Mouse (Mus musculus) thymus, postnatal 14 days (tissue): ENCODE measurements around the gene Dstyk.
"Not testable (repeated sequence)": the region's sequence is repeated elsewhere in the genome, so short reads cannot be mapped to it uniquely, and the experiment has no call there.

Experiments used
- DNase-seq: peaks from one replicate; pipeline ENCODE4 v3.0.0; 2021

Gene Dstyk

GRCm38 (mm10) chr1:132437389-132437788 lies 20.0 kb downstream of the Dstyk start:
- DNase-seq = no peak

DNA sequence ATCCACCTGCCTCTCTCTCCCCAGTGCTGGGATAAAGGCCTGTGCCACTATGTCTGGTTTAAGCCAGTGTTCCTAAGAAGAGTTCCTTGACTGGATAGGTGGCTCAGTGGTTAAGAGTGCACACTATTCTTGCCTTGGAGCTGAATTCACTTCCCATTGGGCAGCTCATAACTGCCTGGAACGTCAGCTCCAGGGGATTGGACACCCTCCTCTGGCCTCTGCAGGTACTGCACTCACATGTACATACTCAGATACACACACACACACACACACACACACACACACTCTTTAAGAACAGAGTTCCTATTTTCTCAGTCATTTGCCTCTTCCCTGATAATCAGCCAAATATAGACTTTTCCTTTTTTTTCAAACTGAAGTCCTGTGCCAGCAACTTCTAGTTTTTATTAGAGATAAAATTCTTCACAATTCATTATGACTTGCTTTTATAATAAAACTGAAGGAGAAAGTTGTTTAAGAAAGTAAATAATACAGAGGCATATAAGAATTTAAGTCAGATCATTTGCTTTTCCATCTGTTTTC lies 23.6 kb downstream of the Dstyk start:
- no peak for DNase-seq

DNA sequence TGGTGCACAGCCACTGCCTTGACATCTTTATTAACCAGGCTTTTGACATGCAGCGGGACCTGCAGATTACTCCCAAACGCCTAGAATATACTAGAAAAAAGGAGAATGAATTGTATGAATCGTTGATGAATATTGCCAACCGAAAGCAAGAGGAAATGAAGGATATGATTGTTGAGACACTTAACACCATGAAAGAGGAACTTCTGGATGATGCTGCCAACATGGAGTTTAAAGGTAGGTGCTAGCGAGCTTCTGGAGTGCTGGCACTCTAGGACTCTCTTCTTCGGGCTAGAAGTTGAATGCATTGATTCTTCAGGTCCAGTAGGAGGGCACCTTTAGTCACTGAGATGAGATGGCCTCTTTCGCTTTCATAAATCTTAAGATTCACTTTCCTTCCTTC lies 32.4 kb downstream of the Dstyk start:
- no peak for DNase-seq

- DNase-seq = no peak
Observed at GRCm38 (mm10) chr1:132464651-132465050, 47.3 kb downstream of the Dstyk start.

GRCm38 (mm10) chr1:132468926-132469325 lies 51.6 kb downstream of the Dstyk start:
- no peak for DNase-seq

DNA sequence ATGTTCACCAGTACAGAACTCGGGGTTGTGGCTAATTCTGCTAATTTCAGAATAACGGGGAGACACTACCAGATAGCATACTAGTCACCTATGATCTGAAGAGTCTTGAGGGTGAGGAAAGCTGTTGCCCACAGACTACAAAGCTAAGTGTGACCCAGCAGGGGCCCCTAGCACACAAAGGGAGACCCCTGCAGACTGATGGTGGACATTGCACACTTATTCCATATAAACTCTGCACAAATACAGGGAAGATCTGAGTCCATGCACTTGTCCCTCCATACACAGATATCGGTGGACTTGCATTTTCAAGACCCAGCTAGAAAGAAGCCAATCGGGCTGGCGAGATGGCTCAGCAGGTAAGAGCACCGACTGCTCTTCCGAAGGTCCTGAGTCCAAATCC lies 52.2 kb downstream of the Dstyk start:
- no peak for DNase-seq

DNA sequence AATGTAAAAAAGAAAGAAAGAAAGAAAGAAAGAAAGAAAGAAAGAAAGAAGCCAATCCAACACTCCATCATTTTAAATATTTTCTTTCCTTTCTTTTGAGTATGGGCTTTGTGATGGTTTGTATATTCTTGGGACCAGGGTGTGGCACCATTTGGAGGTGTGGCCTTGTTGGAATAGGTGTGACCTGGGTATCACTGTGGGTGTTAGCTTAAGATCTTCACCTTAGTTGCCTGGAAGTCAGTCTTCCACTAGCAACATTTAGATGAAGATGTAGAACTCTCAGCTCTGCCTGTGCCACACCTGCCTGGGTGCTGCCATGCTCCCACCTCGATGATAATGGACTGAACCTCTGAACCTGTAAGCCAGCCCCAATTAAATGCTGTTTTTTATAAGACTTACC lies 52.7 kb downstream of the Dstyk start:
- not testable (repeated sequence) for DNase-seq

DNA sequence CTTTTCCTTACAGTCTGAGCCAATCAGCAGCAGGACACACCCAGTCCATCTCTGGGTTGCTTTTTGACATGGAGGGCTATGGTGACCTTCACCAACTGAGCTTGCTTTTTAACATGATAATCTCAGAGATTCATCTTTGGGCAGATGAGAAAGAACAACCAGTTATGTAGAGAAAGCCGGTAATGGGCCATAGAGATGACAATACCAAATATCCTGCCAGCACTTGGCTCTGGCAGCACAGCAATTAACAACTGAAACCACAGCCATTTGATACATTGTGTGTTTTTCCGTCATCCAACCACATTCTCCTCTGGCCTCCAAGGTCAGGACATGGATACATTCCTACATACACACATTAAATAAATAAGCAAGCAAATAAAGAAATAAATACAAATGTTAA lies 53.7 kb downstream of the Dstyk start:
- no peak for DNase-seq

- no peak for DNase-seq
Observed at GRCm38 (mm10) chr1:132471499-132471898, 54.1 kb downstream of the Dstyk start.

- DNase-seq = no peak
Observed at GRCm38 (mm10) chr1:132472537-132472936, 55.2 kb downstream of the Dstyk start.

GRCm38 (mm10) chr1:132474496-132474895 lies 57.1 kb downstream of the Dstyk start:
- DNase-seq = no peak

DNA sequence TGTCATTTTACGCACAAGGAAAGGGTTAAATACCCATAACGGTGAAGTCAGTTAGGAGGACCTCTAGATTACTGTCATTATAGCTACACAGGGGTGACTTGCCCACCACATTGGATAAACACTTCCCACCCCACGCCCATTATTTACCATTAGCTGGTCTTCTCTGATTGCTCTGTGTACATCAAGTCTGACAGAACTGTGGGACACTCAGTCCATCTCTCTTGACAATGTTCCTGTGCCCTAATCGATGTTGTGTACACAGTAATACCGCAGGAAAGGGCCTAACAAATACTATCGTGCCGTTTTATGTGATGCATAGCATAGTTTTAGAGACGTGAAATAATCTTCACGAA lies 59.2 kb downstream of the Dstyk start:
- no peak for DNase-seq

DNA sequence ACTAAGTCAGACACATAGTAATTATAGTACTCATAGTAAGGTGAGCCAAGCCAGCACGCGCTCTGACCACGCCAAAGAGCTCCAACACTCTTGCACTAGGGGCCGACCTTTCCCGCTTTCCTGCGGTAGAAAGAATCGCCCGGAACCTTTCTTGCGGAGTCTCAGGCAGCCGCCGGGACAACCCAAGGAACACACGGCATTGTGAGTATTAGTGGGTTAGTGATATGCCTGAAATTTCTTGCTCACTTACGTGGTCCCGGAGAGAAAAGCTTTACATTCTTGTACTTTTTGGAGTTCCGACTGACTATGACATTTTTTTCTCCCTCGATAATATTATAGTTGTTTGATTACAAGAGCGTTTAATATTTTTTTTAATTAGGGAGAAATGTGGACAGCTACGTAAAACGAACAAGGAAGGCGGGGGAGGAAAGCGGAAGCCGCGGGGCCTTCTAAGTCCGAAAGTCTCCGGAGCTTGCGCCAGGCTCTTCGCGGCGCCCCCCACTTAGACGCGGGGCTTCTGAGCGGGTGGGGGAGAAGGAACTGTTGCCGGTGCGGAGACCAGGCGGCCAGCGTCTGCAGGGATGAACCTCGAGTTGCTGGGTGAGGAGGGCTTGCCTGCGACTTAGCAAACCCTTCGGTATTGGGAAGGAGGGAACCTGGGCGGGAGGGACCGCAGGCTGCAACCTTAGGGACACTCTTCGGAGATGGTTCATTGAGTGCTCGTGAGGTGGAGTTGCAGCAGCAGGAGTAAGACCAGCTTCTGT lies 59.8 kb downstream of the Dstyk start, which contains the start of gene Rbbp5:
TSS of gene Rbbp5 (plus strand) at position 438 of the 764 bp plus-strand sequence.
- peak; percentile 90 for DNase-seq

DNA sequence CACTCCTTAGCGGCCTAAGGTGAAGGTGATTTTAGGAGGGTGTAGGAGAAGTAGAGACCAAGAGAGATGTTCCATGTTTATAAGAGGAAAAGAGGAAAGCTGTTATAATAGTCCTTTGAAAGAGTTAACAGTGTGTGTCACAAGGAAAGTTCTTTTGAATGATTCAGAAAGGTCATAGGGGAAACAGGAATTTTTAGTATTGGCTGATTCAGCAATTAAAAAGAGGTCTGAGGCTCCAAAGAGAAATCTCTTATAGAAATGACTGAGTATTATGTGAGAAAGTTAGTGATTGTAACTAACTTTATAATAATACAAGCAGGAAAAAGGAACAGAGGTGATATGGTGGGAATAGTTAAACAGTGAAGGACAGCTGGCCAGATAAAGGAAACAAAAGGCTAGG lies 62.1 kb downstream of the Dstyk start:
- DNase-seq = no peak

DNA sequence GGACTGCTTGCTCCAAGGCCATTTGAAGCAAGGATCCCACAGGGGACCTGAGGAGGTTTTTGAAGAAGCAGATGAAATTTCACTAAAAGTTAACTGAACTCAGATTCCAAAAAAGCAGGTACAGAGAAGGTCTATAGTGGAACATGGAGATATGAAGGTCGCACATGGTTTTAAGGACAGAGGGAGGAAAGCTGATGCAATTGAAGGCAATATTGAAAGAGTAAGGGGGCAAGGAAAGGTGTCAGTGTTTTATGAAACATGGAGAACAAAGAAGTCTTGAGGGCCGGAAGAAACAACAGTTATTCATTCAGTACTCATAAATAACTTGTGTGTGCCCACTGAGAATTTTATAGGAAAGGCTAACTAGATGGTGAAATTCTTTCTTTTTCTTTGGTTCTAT lies 64.3 kb downstream of the Dstyk start:
- DNase-seq = no peak

DNA sequence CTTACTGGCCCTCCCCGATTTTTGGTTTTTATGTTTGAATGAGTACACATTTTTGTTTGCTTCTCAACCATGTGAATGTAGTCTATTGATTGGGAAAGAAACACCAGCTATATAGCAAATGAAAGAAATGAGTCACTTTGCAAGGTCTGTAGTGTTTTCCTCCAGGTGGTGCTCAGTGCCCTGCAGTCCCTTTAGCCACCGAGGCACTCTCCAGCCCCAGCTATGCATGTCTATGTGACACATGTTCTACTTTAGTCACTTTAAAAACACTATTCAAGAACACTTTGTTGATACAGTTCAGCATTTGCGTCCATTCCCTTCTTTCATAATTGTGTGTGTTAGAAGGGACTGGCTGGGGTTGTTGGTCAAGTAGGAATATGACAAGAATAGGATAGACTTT lies 65.9 kb downstream of the Dstyk start:
- DNase-seq = no peak

GRCm38 (mm10) chr1:132483759-132484158 lies 66.4 kb downstream of the Dstyk start:
- no peak for DNase-seq

DNA sequence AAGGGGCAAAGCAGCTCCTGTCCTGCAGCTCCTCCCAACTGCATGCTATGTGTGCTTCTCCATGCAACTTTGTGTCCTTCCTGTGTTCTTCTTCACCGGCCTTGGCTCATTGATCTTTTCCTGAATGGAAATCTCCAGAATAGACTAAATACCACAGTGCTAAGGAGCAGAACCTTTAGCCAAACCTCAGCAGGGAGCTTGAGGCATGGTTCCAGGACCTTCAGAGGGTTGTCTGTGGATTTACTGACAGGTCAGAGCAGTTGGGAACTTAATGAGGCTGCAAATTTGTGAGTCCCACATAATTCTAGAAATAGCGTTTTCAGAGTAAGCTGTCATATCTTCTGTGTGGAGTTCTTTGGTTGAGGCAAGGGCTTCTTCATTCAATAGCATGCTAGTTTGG lies 83.2 kb downstream of the Dstyk start:
- no peak for DNase-seq

GRCm38 (mm10) chr1:132505155-132505554 lies 87.8 kb downstream of the Dstyk start:
- no peak for DNase-seq

GRCm38 (mm10) chr1:132506058-132506457 lies 88.7 kb downstream of the Dstyk start, which contains the start of gene Tmem81:
TSS of gene Tmem81 (plus strand) at chr1:132506230.
- no peak for DNase-seq

DNA sequence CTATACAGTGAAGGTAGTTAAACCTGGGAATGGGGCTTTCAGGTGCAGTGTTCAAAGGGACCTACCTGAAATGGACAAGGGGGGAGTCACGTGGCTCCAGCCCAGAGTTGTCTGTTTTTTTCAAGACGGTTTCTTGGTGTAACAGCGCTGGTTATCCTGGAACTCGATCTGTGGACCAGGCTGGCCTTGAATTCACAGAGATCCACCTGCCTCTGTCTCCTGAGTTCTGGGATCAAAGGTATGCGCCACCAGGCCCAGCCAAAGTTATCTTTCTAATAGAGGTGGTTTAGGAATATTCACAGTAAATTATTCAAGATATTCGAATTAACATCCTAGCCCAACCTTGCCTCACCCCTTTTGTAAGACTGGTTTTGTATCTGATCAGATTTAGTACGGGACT lies 89.3 kb downstream of the Dstyk start:
- DNase-seq = no peak

GRCm38 (mm10) chr1:132509771-132510170 lies 92.4 kb downstream of the Dstyk start:
- no peak for DNase-seq

DNA sequence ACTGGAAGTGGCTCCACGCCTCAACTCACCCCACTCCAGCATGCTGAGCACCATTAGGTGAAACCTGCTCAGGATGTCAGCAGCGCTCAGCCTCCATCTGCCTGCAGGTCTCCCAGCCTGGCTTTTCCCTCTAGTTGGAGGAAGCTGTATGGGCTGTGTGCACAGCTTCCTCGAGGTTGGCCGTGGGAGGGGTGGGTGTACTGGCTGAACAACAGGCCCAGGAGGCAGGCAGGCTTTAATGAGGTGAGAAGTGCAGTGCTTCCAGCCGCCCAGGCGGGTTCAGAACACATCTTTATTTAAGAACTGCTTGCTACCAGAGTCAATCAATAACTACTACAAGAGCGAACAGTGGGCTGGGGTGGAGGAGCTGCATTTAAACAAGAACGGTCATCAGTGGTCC lies 94.2 kb downstream of the Dstyk start:
- DNase-seq = no peak

DNA sequence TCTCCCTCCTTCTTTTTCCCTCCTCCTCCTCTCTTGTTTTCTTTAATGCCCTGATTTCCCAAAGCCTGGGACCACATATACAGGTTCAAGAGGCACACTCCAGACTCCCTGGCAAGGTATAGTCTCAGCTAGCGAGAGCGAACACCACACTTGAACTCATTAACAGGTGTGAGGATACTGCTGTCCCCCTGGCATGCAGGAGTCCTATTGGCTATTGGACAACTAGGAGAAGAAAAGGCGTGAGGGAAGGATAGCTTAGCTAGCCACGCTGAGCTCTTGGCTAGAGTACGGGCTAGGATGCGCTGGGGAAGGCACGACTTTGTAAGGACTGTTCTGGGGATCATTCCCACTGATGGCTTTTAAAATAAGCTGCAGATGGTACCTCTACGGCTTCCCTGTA lies 94.8 kb downstream of the Dstyk start:
- DNase-seq = no peak

DNA sequence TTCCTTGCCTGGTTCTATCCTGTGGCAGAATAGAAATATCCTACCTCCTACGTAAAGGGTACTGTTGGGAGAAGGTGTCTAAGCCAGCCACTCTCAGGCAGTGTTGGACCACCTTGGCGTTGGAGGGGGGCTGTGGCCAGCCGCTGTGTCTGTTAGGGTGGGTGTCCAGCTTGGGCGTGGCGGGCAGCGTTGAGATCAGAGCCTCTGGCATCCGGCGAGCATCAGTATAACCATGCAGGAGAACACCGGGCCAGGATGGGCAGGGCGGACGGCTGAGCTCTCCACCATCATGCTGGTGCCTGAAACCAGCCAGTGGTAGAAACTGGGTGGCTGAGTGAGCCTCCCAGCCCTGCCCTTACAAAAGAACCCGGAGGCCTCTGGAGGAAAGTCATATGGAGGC lies 98.0 kb downstream of the Dstyk start:
- DNase-seq = no peak
